Mouse (Mus musculus) kidney, embryonic 14.5 days (tissue): ENCODE measurements around the gene Actl6b. TPM values are rescaled to one million over a fixed set of nuclear protein-coding genes. Genes with fewer than 3 reads are reported as not detected.

ENCODE experiments used
- ATAC-seq: fragments of 200-750 bp; cut with Nextera tagmentation; 2 replicates; pipeline ENCODE4 v1.8.0; 2017; ENCODE audit warnings: moderate number of reproducible peaks, mild to moderate bottlenecking, moderate TSS enrichment, moderate library complexity; ENCODE audit not compliant: low FRiP score, low TSS enrichment
- H3K27ac ChIP-seq: fragments of 300-500 bp; sonication (generic); 2 replicates; pipeline ENCODE4 v1.5.1; 2014; ENCODE audit warnings: low read depth, mild to moderate bottlenecking, low read length, moderate library complexity, mixed read lengths
- H3K27me3 ChIP-seq: fragments of 300-500 bp; sonication (generic); 2 replicates; pipeline ENCODE4 v1.6.1; 2014; ENCODE audit warnings: mild to moderate bottlenecking, low read length; ENCODE audit not compliant: control insufficient read depth, insufficient read depth
- H3K36me3 ChIP-seq: fragments of 300-500 bp; sonication (generic); 2 replicates; pipeline ENCODE4 v1.6.1; 2014; ENCODE audit warnings: low read length, mixed read lengths; ENCODE audit not compliant: control insufficient read depth, insufficient read depth
- H3K4me1 ChIP-seq: fragments of 300-500 bp; sonication (generic); 2 replicates; pipeline ENCODE4 v1.6.1; 2014; ENCODE audit warnings: low read length, mixed read lengths; ENCODE audit not compliant: control insufficient read depth, insufficient read depth
- H3K4me2 ChIP-seq: fragments of 300-500 bp; sonication (generic); replicated peaks from 2 replicates; pipeline ENCODE4 v1.6.1; 2014; ENCODE audit warnings: low read depth, mild to moderate bottlenecking, low read length
- H3K4me3 ChIP-seq: fragments of 300-500 bp; sonication (generic); 2 replicates; pipeline ENCODE4 v1.5.1; 2014; ENCODE audit warnings: mild to moderate bottlenecking, low read length
- H3K9ac ChIP-seq: fragments of 300-500 bp; sonication (generic); 2 replicates; pipeline ENCODE4 v1.6.1; 2014; ENCODE audit warnings: low read depth, mild to moderate bottlenecking, low read length, moderate library complexity
- H3K9me3 ChIP-seq: fragments of 300-500 bp; sonication (generic); 2 replicates; pipeline ENCODE4 v1.6.1; 2016; ENCODE audit warnings: low read length; ENCODE audit not compliant: control insufficient read depth
- WGBS: fragments of 180-500 bp; shearing (Covaris S2); extraction: QIAGEN DNeasy Blood & Tissue Kit; methylation state at CpG from one replicate; pipeline ENCODE4 v1.1.7; 2014; 5-methylcytosine and 5-hydroxymethylcytosine counted together
- polyA plus RNA-seq: library from polyadenylated mRNA; unstranded; fragments of >200 nt; fragmentation: Nextera tagmentation; extraction: Ambion mirVana; gene quantifications from 2 replicates; pipeline ENCODE4 v1.2.1, GENCODE M21; 2014

Gene Actl6b
- polyA plus RNA-seq, 1 experiment from 2014 or later = not detected

- Histone ChIP-seq H3K27ac (no peak within 1 kb of the TSS), H3K4me2 (no peak within 1 kb of the TSS), H3K36me3 (peaks cover 63% of the 10 kb centered on the region), H3K9ac (no peak within 1 kb of the TSS), H3K4me3 (no peak within 1 kb of the TSS), H3K9me3 (no peaks in the 10 kb centered on the region), H3K4me1 (no peaks in the 10 kb centered on the region), H3K27me3 (no peaks in the 10 kb centered on the region)
- 76% methylated on average over 5 of the region's 5 CpGs for WGBS
- no peak for ATAC-seq
Observed at GRCm38 (mm10) chr5:137518436-137518835, 34.9 kb upstream of the Actl6b start, which contains the start of gene Gigyf1. Gigyf1 (plus strand) TSS chr5:137518548.

- peaks cover 69% of the 10 kb centered on the region for H3K36me3 ChIP-seq
- no peaks in the 10 kb centered on the region for H3K27me3 ChIP-seq
- H3K9ac ChIP-seq = no peak overlapping the region
- H3K4me2 ChIP-seq = no peak overlapping the region
- 92% methylated on average over 27 of the region's 27 CpGs for WGBS
- no peak overlapping the region for H3K4me3 ChIP-seq
- H3K9me3 ChIP-seq = no peaks in the 10 kb centered on the region
- no peak overlapping the region for H3K27ac ChIP-seq
- no peaks in the 10 kb centered on the region for H3K4me1 ChIP-seq
- ATAC-seq = no peak
Observed at GRCm38 (mm10) chr5:137519691-137520550, 33.4 kb upstream of the Actl6b start.

GRCm38 (mm10) chr5:137521861-137522260, 31.5 kb upstream of the Actl6b start:
- no peaks in the 10 kb centered on the region for H3K27me3 ChIP-seq
- H3K4me3 ChIP-seq = no peak overlapping the region
- no peak for ATAC-seq
- H3K27ac ChIP-seq = no peak overlapping the region
- no peak overlapping the region for H3K9ac ChIP-seq
- no peak overlapping the region for H3K4me2 ChIP-seq
- H3K4me1 ChIP-seq = no peaks in the 10 kb centered on the region
- 84% methylated on average over 9 of the region's 9 CpGs for WGBS
- H3K36me3 ChIP-seq = peaks cover 88% of the 10 kb centered on the region
- H3K9me3 ChIP-seq = no peaks in the 10 kb centered on the region

GRCm38 (mm10) chr5:137522711-137523110, 30.6 kb upstream of the Actl6b start:
- H3K27ac ChIP-seq = no peak overlapping the region
- no peaks in the 10 kb centered on the region for H3K9me3 ChIP-seq
- WGBS = 75% methylated on average over 11 of the region's 11 CpGs
- no peak for ATAC-seq
- no peak overlapping the region for H3K9ac ChIP-seq
- H3K4me3 ChIP-seq = no peak overlapping the region
- peaks cover 96% of the 10 kb centered on the region for H3K36me3 ChIP-seq
- no peak overlapping the region for H3K4me2 ChIP-seq
- no peaks in the 10 kb centered on the region for H3K27me3 ChIP-seq
- no peaks in the 10 kb centered on the region for H3K4me1 ChIP-seq

- H3K9ac ChIP-seq = no peak overlapping the region
- H3K27ac ChIP-seq = no peak overlapping the region
- H3K4me3 ChIP-seq = no peak overlapping the region
- no peaks in the 10 kb centered on the region for H3K9me3 ChIP-seq
- peaks cover 98% of the 10 kb centered on the region for H3K36me3 ChIP-seq
- H3K27me3 ChIP-seq = no peaks in the 10 kb centered on the region
- WGBS = 85% methylated on average over 25 of the region's 25 CpGs
- H3K4me1 ChIP-seq = no peaks in the 10 kb centered on the region
- H3K4me2 ChIP-seq = no peak overlapping the region
- ATAC-seq = no peak
Observed at GRCm38 (mm10) chr5:137523396-137524250, 29.7 kb upstream of the Actl6b start.

- Histone ChIP-seq H3K27me3 (no peaks in the 10 kb centered on the region), H3K4me1 (no peaks in the 10 kb centered on the region), H3K9me3 (no peaks in the 10 kb centered on the region), H3K36me3 (peaks cover 98% of the 10 kb centered on the region), H3K27ac (no peak overlapping the region), H3K9ac (no peak overlapping the region), H3K4me3 (no peak overlapping the region), H3K4me2 (no peak overlapping the region)
- 93% methylated on average over 8 of the region's 8 CpGs for WGBS
- no peak for ATAC-seq
Observed at GRCm38 (mm10) chr5:137524251-137524515, 29.1 kb upstream of the Actl6b start.

GRCm38 (mm10) chr5:137524671-137525070, 28.6 kb upstream of the Actl6b start:
- 77% methylated on average over 13 of the region's 13 CpGs for WGBS
- no peak overlapping the region for H3K4me2 ChIP-seq
- peaks cover 4% of the 10 kb centered on the region; the same call in 1 of the 2 replicates for H3K4me1 ChIP-seq
- H3K4me3 ChIP-seq = no peak overlapping the region
- peaks cover 98% of the 10 kb centered on the region for H3K36me3 ChIP-seq
- no peak overlapping the region for H3K9ac ChIP-seq
- no peak for ATAC-seq
- no peak overlapping the region for H3K27ac ChIP-seq
- no peaks in the 10 kb centered on the region for H3K27me3 ChIP-seq
- H3K9me3 ChIP-seq = no peaks in the 10 kb centered on the region

GRCm38 (mm10) chr5:137525511-137525910, 27.8 kb upstream of the Actl6b start:
- Histone ChIP-seq H3K27me3 (no peaks in the 10 kb centered on the region), H3K36me3 (peaks cover 95% of the 10 kb centered on the region), H3K9ac (no peak overlapping the region), H3K9me3 (no peaks in the 10 kb centered on the region), H3K4me3 (no peak overlapping the region), H3K4me1 (peaks cover 12% of the 10 kb centered on the region), H3K27ac (no peak overlapping the region), H3K4me2 (no peak overlapping the region)
- 78% methylated on average over 16 of the region's 16 CpGs for WGBS
- no peak for ATAC-seq
